Mouse (Mus musculus) thymus, adult 2 months (tissue): ENCODE results near the gene Hoxa4.

Experiments
- CTCF ChIP-seq: fragments of 200-500 bp; IDR thresholded peaks from 2 replicates; pipeline ENCODE4 v1.5.1; 2012; ENCODE audit warnings: mild to moderate bottlenecking, control low read depth, low read length, moderate library complexity, borderline replicate concordance; ENCODE audit not compliant: control insufficient read depth, poor library complexity, insufficient read depth; ENCODE audit errors: extremely low read depth
- POLR2A ChIP-seq: fragments of 200-500 bp; IDR thresholded peaks from 2 replicates; pipeline ENCODE4 v1.6.1; 2012; ENCODE audit warnings: mild to moderate bottlenecking, low read length, control low read depth, moderate library complexity; ENCODE audit not compliant: control insufficient read depth, poor library complexity, insufficient read depth; ENCODE audit errors: extremely low read depth

GRCm38 (mm10) chr6:52241001-52241621 is 49.6 kb upstream of the Hoxa4 start:
- no peak for TF ChIP-seq POLR2A
- no peak for TF ChIP-seq CTCF
